Mouse (Mus musculus): ENCODE measurements at regions not wholly inside any gene's neighbourhood (a gene's known extent, or its start where the extent isn't known, plus 50 kb on each side); places are given as distances from the start of the nearest gene placed in this dataset.

DNA sequence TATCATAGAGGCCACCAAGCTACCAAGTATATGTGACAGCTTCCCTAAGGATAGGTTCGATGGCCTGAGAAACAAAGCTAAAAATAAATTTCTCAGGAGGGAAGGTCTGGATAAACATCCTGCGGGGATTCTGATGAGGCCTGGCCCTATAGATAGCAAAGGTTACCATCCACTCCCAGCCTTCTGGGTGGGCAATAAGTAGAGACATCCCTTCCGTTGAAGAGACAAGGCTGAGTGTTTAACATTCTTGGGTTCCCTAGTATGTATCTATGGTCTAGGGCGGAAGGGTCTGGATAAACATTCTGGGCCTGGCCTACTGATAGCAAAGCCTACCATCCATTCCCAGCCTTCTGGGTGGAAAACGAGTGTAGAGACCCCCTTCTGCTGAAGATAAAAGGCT is 180.5 kb upstream of the Dlk1 start:
- H3K27me3 ChIP-seq (replicated peaks; ENCODE audit: control insufficient read depth, insufficient read depth, low read length): no peaks in the 10 kb centered on the region
- no peak for TF ChIP-seq POLR2A (IDR thresholded peaks at IDR 0.05; ENCODE audit: low read depth, low read length)
- no peaks in the 10 kb centered on the region for H3K36me3 ChIP-seq (ENCODE audit: control insufficient read depth, insufficient read depth, low read length)
- H3K4me1 ChIP-seq (ENCODE audit: control insufficient read depth, insufficient read depth, low read length): no peaks in the 10 kb centered on the region
- no peak overlapping the region for H3K4me3 ChIP-seq (ENCODE audit: insufficient read depth, low read depth, low read length)
- 78% methylated on average over 5 of the region's 5 CpGs for WGBS
- H3K27ac ChIP-seq (ENCODE audit: insufficient read depth, low read depth, low read length): no peak overlapping the region
- no peak for DNase-seq

DNA sequence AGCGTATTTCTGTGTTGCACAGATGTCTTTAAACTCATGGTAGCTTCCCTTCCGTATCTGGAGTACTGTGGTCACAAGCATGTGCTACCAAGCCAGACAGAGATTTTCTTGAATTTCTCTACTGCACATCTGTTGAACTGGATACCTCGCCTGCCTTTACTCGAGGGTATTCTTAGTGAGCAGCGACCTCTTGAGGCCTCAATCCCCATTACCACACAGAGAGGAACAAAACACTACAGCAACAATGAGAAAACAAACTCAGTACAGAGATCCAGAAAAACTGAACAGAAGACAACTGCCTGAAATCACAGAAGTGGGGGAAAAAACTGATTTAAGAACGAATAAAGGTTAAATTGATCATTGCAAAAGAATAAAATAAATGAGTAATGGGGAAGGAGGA is 137.8 kb upstream of the Dlk1 start:
- WGBS: 32% methylated on average over 6 of the region's 6 CpGs
- DNase-seq: no peak

GRCm38 (mm10) chr12:109325986-109326385 is 126.6 kb upstream of the Dlk1 start:
- Histone ChIP-seq H3K4me3 (ENCODE audit: insufficient read depth, low read depth, low read length) (no peak overlapping the region), H3K27ac (ENCODE audit: insufficient read depth, low read depth, low read length) (no peak overlapping the region), H3K36me3 (ENCODE audit: control insufficient read depth, insufficient read depth, low read length) (no peaks in the 10 kb centered on the region), H3K27me3 (replicated peaks; ENCODE audit: control insufficient read depth, insufficient read depth, low read length) (no peaks in the 10 kb centered on the region), H3K4me1 (ENCODE audit: control insufficient read depth, insufficient read depth, low read length) (no peaks in the 10 kb centered on the region)
- no peak for DNase-seq
- WGBS: 27% methylated on average over 11 of the region's 11 CpGs
- no peak for TF ChIP-seq CTCF (conservative IDR thresholded peaks at IDR 0.05; ENCODE audit: insufficient read depth, insufficient read length, low read depth, low read length)
- TF ChIP-seq POLR2A (IDR thresholded peaks at IDR 0.05; ENCODE audit: low read depth, low read length): no peak

More for the DNA sequence above, 137.8 kb upstream of the Dlk1 start:
- H3K4me1 ChIP-seq (ENCODE audit: control insufficient read depth, insufficient read depth, low read length): no peaks in the 10 kb centered on the region
- TF ChIP-seq POLR2A (IDR thresholded peaks at IDR 0.05; ENCODE audit: low read depth, low read length) (no peak), CTCF (conservative IDR thresholded peaks at IDR 0.05; ENCODE audit: insufficient read depth, insufficient read length, low read depth, low read length) (0 out of 2 replicates have a peak, but pooled peaks have one; percentile 20)
- no peaks in the 10 kb centered on the region for H3K27me3 ChIP-seq (replicated peaks; ENCODE audit: control insufficient read depth, insufficient read depth, low read length)
- no peak overlapping the region for H3K27ac ChIP-seq (ENCODE audit: insufficient read depth, low read depth, low read length)
- no peak overlapping the region for H3K4me3 ChIP-seq (ENCODE audit: insufficient read depth, low read depth, low read length)
- H3K36me3 ChIP-seq (ENCODE audit: control insufficient read depth, insufficient read depth, low read length): no peaks in the 10 kb centered on the region

DNA sequence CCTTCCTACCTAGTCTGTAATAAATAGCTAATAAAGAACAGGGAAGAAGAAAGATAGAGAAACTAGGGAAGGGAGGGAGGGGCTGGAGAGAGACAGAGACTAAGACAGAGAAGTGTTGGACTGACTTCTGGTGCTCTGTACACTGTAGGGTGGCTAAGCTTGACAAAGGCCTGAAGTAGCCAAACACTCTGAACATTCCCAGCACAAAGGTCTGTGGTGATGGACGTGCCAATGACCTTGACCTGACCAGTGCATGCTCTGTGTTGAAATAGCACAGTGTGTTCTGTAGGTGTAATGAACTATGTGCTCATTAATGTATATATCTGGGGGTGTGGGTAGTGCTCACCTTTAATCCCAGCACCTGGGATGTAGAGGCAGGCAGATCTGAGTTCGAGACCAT is 81.3 kb upstream of the Dlk1 start:
- TF ChIP-seq CTCF (conservative IDR thresholded peaks at IDR 0.05; ENCODE audit: insufficient read depth, insufficient read length, low read depth, low read length): no peak
- TF ChIP-seq POLR2A (IDR thresholded peaks at IDR 0.05; ENCODE audit: low read depth, low read length): no peak
- no peaks in the 10 kb centered on the region for H3K4me1 ChIP-seq (ENCODE audit: control insufficient read depth, insufficient read depth, low read length)
- H3K27me3 ChIP-seq (replicated peaks; ENCODE audit: control insufficient read depth, insufficient read depth, low read length): no peaks in the 10 kb centered on the region
- no peaks in the 10 kb centered on the region for H3K36me3 ChIP-seq (ENCODE audit: control insufficient read depth, insufficient read depth, low read length)
- H3K27ac ChIP-seq (ENCODE audit: insufficient read depth, low read depth, low read length): no peak overlapping the region
- no peak for DNase-seq
- WGBS: 81% methylated on average over 2 of the region's 2 CpGs
- H3K4me3 ChIP-seq (ENCODE audit: insufficient read depth, low read depth, low read length): no peak overlapping the region

GRCm38 (mm10) chr12:109385794-109386193 is 66.8 kb upstream of the Dlk1 start:
- no peaks in the 10 kb centered on the region for H3K27me3 ChIP-seq (replicated peaks; ENCODE audit: control insufficient read depth, insufficient read depth, low read length)
- no peaks in the 10 kb centered on the region for H3K36me3 ChIP-seq (ENCODE audit: control insufficient read depth, insufficient read depth, low read length)
- TF ChIP-seq CTCF (conservative IDR thresholded peaks at IDR 0.05; ENCODE audit: insufficient read depth, insufficient read length, low read depth, low read length): no peak
- no peak for TF ChIP-seq POLR2A (IDR thresholded peaks at IDR 0.05; ENCODE audit: low read depth, low read length)
- H3K4me3 ChIP-seq (ENCODE audit: insufficient read depth, low read depth, low read length): no peak overlapping the region
- no peaks in the 10 kb centered on the region for H3K4me1 ChIP-seq (ENCODE audit: control insufficient read depth, insufficient read depth, low read length)
- no peak for DNase-seq
- no peak overlapping the region for H3K27ac ChIP-seq (ENCODE audit: insufficient read depth, low read depth, low read length)
- 70% methylated on average over 5 of the region's 5 CpGs for WGBS

GRCm38 (mm10) chr12:109388791-109389190 is 63.8 kb upstream of the Dlk1 start:
- Histone ChIP-seq H3K4me3 (ENCODE audit: insufficient read depth, low read depth, low read length) (no peak overlapping the region), H3K4me1 (ENCODE audit: control insufficient read depth, insufficient read depth, low read length) (no peaks in the 10 kb centered on the region), H3K36me3 (ENCODE audit: control insufficient read depth, insufficient read depth, low read length) (no peaks in the 10 kb centered on the region), H3K27ac (ENCODE audit: insufficient read depth, low read depth, low read length) (no peak overlapping the region), H3K27me3 (replicated peaks; ENCODE audit: control insufficient read depth, insufficient read depth, low read length) (no peaks in the 10 kb centered on the region)
- DNase-seq: no peak
- 22% methylated on average over 7 of the region's 7 CpGs for WGBS
- TF ChIP-seq CTCF (conservative IDR thresholded peaks at IDR 0.05; ENCODE audit: insufficient read depth, insufficient read length, low read depth, low read length) (no peak), POLR2A (IDR thresholded peaks at IDR 0.05; ENCODE audit: low read depth, low read length) (no peak)

- TF ChIP-seq CTCF (conservative IDR thresholded peaks at IDR 0.05; ENCODE audit: insufficient read depth, insufficient read length, low read depth, low read length) (no peak), POLR2A (IDR thresholded peaks at IDR 0.05; ENCODE audit: low read depth, low read length) (no peak)
- H3K4me3 ChIP-seq (ENCODE audit: insufficient read depth, low read depth, low read length): no peak overlapping the region
- 87% methylated on average over 12 of the region's 12 CpGs for WGBS
Observed at GRCm38 (mm10) chr12:109390388-109390920, 62.2 kb upstream of the Dlk1 start.

More at GRCm38 (mm10) chr12:109390388-109390920, 62.2 kb upstream of the Dlk1 start:
- Histone ChIP-seq H3K27ac (ENCODE audit: insufficient read depth, low read depth, low read length) (no peak overlapping the region), H3K4me1 (ENCODE audit: control insufficient read depth, insufficient read depth, low read length) (no peaks in the 10 kb centered on the region), H3K27me3 (replicated peaks; ENCODE audit: control insufficient read depth, insufficient read depth, low read length) (no peaks in the 10 kb centered on the region), H3K36me3 (ENCODE audit: control insufficient read depth, insufficient read depth, low read length) (no peaks in the 10 kb centered on the region)
- DNase-seq: no peak

Data from kidney, adult 2 months (tissue).